Comparison of ENCODE assay signal across 14 mouse cellular contexts in genomic region chr3:116374486-116374885, GRCm38 (mm10). TPM values are rescaled to one million over a fixed set of nuclear protein-coding genes. Genes with fewer than 3 reads are reported as not detected.
A peak's percentile ranks its signal among the peaks of the same experiment; 100 is the strongest.
DNase-seq lines count a peak whose midpoint lies in the region.
"Had no signal": no experiment of that assay in that cellular context is flagged by ENCODE, and none has a peak within 500 bp of the region (broad histone marks: within the 10 kb centered on the region; RNA-seq: fewer than 3 reads in every experiment).

No protein-coding gene starts in this region.

- peak; percentile 8 for DNase-seq in heart, adult 11 months
- no peak for DNase-seq in heart, postnatal 4 days
- peak; percentile 7 for DNase-seq in thymus, postnatal 0 days (ENCODE audit: low spot score)
- DNase-seq in thymus, postnatal 10 days (ENCODE audit: low spot score in 2 of 2), result no peak
- DNase-seq in induced T-regulatory cell, adult 2 months (ENCODE audit: low read depth), result peak; percentile 55
- no peak for DNase-seq in spleen, postnatal 14 days (ENCODE audit: low spot score in 2 of 2)
- no peak for DNase-seq in left cerebral cortex, adult 11 months (ENCODE audit: low spot score)
- no peak for DNase-seq in right cerebral cortex, postnatal 25 days
- DNase-seq: adrenal gland, postnatal 14 days; cerebellum, adult 18-20 months; forebrain, postnatal 0 days; gastrocnemius, postnatal 36 days; heart, adult 18-20 months; heart, postnatal 10 days had no signal

RNA-seq across cellular contexts. Expression of gene Cdc14a, which starts 49.3 kb away (rescaled TPM):
- total RNA-seq in heart, postnatal 4 days (2021), result 1 to 10 TPM; 5.3 to 5.8 TPM
- 7.7 and 7.8 TPM in 2 replicates for polyA plus RNA-seq in thymus, postnatal 0 days (2015; fragmentation: Nextera tagmentation; extraction: Ambion mirVana)

Comparison
In these comparisons a context has a peak if more than half of its experiments do, and no peak if none do; other contexts are left out.
1. DNase-seq: peak in heart, adult 11 months (single experiment), thymus, postnatal 0 days (single experiment) and induced T-regulatory cell, adult 2 months (single experiment); none in heart, postnatal 4 days (single experiment), thymus, postnatal 10 days (0 of 2), spleen, postnatal 14 days (0 of 2), left cerebral cortex, adult 11 months (single experiment) and right cerebral cortex, postnatal 25 days (single experiment).